Mouse (Mus musculus) ES-E14 (cell line): Measurements from ENCODE around the gene Sertad2. TPM values are rescaled to one million over a fixed set of nuclear protein-coding genes. Genes with fewer than 3 reads are reported as not detected.

Source experiments
- DNase-seq: peaks from one replicate; pipeline ENCODE4 v3.0.0-alpha.2; 2013; ENCODE audit warnings: low read depth, low spot score
- H3K27ac ChIP-seq: 2 replicates; pipeline ENCODE4 v1.5.1; 2012; ENCODE audit warnings: low read depth, mild to moderate bottlenecking, low read length, moderate library complexity, mixed read lengths; ENCODE audit not compliant: poor library complexity, insufficient read depth, severe bottlenecking
- H3K36me3 ChIP-seq: 2 replicates; pipeline ENCODE4 v1.6.1; 2012; ENCODE audit warnings: mild to moderate bottlenecking, low read length, moderate library complexity, mixed read lengths; ENCODE audit not compliant: control insufficient read depth, poor library complexity, insufficient read depth, severe bottlenecking
- H3K4me1 ChIP-seq, 2 experiments: fragments of 150-350 bp in 1 of 2; sonication (generic) in 1 of 2; 2 replicates each; pipeline ENCODE4 v1.6.1; 2012; ENCODE audit warnings: low read length in 2 of 2, mild to moderate bottlenecking in 1 of 2, mixed read lengths in 1 of 2; ENCODE audit not compliant: control insufficient read depth in 2 of 2, insufficient read depth in 2 of 2, poor library complexity in 1 of 2
- H3K4me3 ChIP-seq, 2 experiments: fragments of 150-350 bp in 1 of 2; sonication (generic) in 1 of 2; 2 replicates each; pipeline ENCODE4 v1.5.1; 2012; ENCODE audit warnings: low read length in 2 of 2, low read depth in 1 of 2, mild to moderate bottlenecking in 1 of 2, mixed read lengths in 1 of 2; ENCODE audit not compliant: insufficient read depth in 1 of 2, poor library complexity in 1 of 2, severe bottlenecking in 1 of 2
- H3K9ac ChIP-seq: 2 replicates; pipeline ENCODE4 v1.6.1; 2012; ENCODE audit warnings: low read depth, mild to moderate bottlenecking, low read length, mixed read lengths; ENCODE audit not compliant: poor library complexity, insufficient read depth, severe bottlenecking
- H3K9me3 ChIP-seq: fragments of 150-350 bp; sonication (generic); 2 replicates; pipeline ENCODE4 v1.6.1; 2012; ENCODE audit warnings: low read depth, mild to moderate bottlenecking, low read length; ENCODE audit not compliant: control insufficient read depth, insufficient read depth
- CHD2 ChIP-seq: IDR thresholded peaks from 2 replicates; pipeline ENCODE4 v1.6.1; 2014; ENCODE audit warnings: mild to moderate bottlenecking, low read depth, low read length, inconsistent platforms
- HCFC1 ChIP-seq: IDR thresholded peaks from 2 replicates; pipeline ENCODE4 v1.6.1; 2012; ENCODE audit warnings: low read length, inconsistent platforms, borderline replicate concordance; ENCODE audit not compliant: insufficient read depth
- MAFK ChIP-seq: IDR thresholded peaks from 2 replicates; pipeline ENCODE4 v1.6.1; 2014; ENCODE audit warnings: mild to moderate bottlenecking, low read depth, low read length, inconsistent platforms; ENCODE audit not compliant: insufficient read depth
- ZC3H11A ChIP-seq: IDR thresholded peaks from 2 replicates; pipeline ENCODE4 v1.6.1; 2012; ENCODE audit warnings: low read depth, mild to moderate bottlenecking, inconsistent platforms, low read length, borderline replicate concordance
- ZNF384 ChIP-seq: IDR thresholded peaks from 2 replicates; pipeline ENCODE4 v1.6.1; 2012; ENCODE audit warnings: low read depth, low read length, inconsistent platforms
- in situ Hi-C, 2 experiments: fragments of 600-800 bp; cut with MboI; formaldehyde crosslinking; loops; one replicate each; pipeline ENCODE4 v1.15.1; 2025; ENCODE audit warnings: low sequenced_read_pairs in 2 of 2, inconsistent platforms in 1 of 2; ENCODE audit not compliant: unreplicated experiment in 2 of 2
- total RNA-seq: library from RNA; depleted of rRNA; stranded (reverse); fragments of 300-350 nt; gene quantifications from 2 replicates; pipeline ENCODE4 v1.2.3, GENCODE M21; 2012

Gene Sertad2
- total RNA-seq, 1 experiment: 16.0 TPM

GRCm38 (mm10) chr11:20650006-20650639 lies 107.1 kb downstream of the Sertad2 start:
- in situ Hi-C loops: no loop called here
- TF ChIP-seq ZC3H11A: no peak
- TF ChIP-seq CHD2: no peak
- no peak for DNase-seq
- Histone ChIP-seq H3K9ac (peak overlapping the region; percentile 26; the same call in 1 of the 2 replicates), H3K9me3 (no peaks in the 10 kb centered on the region), H3K4me3 (no peak overlapping the region), H3K27ac (peak overlapping the region; percentile 23; the same call in 1 of the 2 replicates), H3K4me1 (peaks cover 14 to 29% of the 10 kb centered on the region in 2 experiments), H3K36me3 (peaks cover 13% of the 10 kb centered on the region; the same call in 1 of the 2 replicates)

- H3K4me1 ChIP-seq: peaks cover 19 to 34% of the 10 kb centered on the region in 2 experiments
- DNase-seq: no peak
- no peak overlapping the region for H3K4me3 ChIP-seq
- in situ Hi-C loops: no loop called here
- no peak overlapping the region for H3K27ac ChIP-seq
- peaks cover 13% of the 10 kb centered on the region; the same call in 1 of the 2 replicates for H3K36me3 ChIP-seq
- H3K9ac ChIP-seq: no peak overlapping the region
- no peaks in the 10 kb centered on the region for H3K9me3 ChIP-seq
- TF ChIP-seq ZNF384: no peak
- no peak for TF ChIP-seq MAFK
- TF ChIP-seq HCFC1: no peak
- TF ChIP-seq CHD2: no peak
- TF ChIP-seq ZC3H11A: no peak
Measured at GRCm38 (mm10) chr11:20651166-20651565, 108.1 kb downstream of the Sertad2 start.

GRCm38 (mm10) chr11:20655795-20656710 lies 113.0 kb downstream of the Sertad2 start:
- TF ChIP-seq HCFC1 (0 out of 2 replicates have a peak, but pooled peaks have one; percentile 8), ZC3H11A (no peak), ZNF384 (no peak)
- DNase-seq: peak; percentile 70
- Histone ChIP-seq H3K27ac (no peak overlapping the region; the same call in 1 of the 2 replicates), H3K9ac (peak overlapping the region; percentile 51), H3K9me3 (no peaks in the 10 kb centered on the region), H3K4me3 (peak overlapping the region; percentile 52 to 67), H3K4me1 (peaks cover 8 to 24% of the 10 kb centered on the region in 2 experiments; a peak in 3 of 4 replicates), H3K36me3 (peaks cover 8% of the 10 kb centered on the region; the same call in 1 of the 2 replicates)
- in situ Hi-C loops: no loop called here

- TF ChIP-seq HCFC1 (no peak), ZC3H11A (no peak), MAFK (no peak), ZNF384 (no peak), CHD2 (no peak)
- peak overlapping the region; percentile 51 for H3K9ac ChIP-seq
- in situ Hi-C loops: no loop called here
- peaks cover 5% of the 10 kb centered on the region; the same call in 1 of the 2 replicates for H3K36me3 ChIP-seq
- H3K4me1 ChIP-seq: peaks cover 9 to 26% of the 10 kb centered on the region in 2 experiments
- no peak for DNase-seq
- no peak overlapping the region for H3K27ac ChIP-seq
- no peaks in the 10 kb centered on the region for H3K9me3 ChIP-seq
- H3K4me3 ChIP-seq: peak overlapping the region; percentile 52 to 67
Measured at GRCm38 (mm10) chr11:20656711-20657057, 113.6 kb downstream of the Sertad2 start.

- no peak overlapping the region for H3K9ac ChIP-seq
- no peaks in the 10 kb centered on the region for H3K9me3 ChIP-seq
- no peak for TF ChIP-seq ZNF384
- in situ Hi-C loops: no loop called here
- H3K27ac ChIP-seq: no peak overlapping the region
- no peak for DNase-seq
- H3K36me3 ChIP-seq: peaks cover 3% of the 10 kb centered on the region; the same call in 1 of the 2 replicates
- peaks cover 16 to 34% of the 10 kb centered on the region in 2 experiments for H3K4me1 ChIP-seq
- no peak overlapping the region for H3K4me3 ChIP-seq
Measured at GRCm38 (mm10) chr11:20659094-20659493, 116.0 kb downstream of the Sertad2 start.
